Mouse (Mus musculus) heart, adult 2 months (tissue): ENCODE measurements at regions not wholly inside any gene's neighbourhood (a gene's known extent, or its start where the extent isn't known, plus 50 kb on each side); places are given as distances from the start of the nearest gene placed in this dataset.

Source experiments
- DNase-seq, 2 experiments: peaks; one replicate each; pipeline ENCODE4 v3.0.0; 2021
- H3K27ac ChIP-seq: fragments of 200-600 bp; 2 replicates; pipeline ENCODE4 v1.8.1; 2022
- H3K27me3 ChIP-seq: fragments of 200-500 bp; 2 replicates; pipeline ENCODE4 v1.6.1; 2012; ENCODE audit warnings: mild to moderate bottlenecking, low read length, inconsistent platforms, mixed read lengths; ENCODE audit not compliant: control insufficient read depth, insufficient read depth
- H3K36me3 ChIP-seq: fragments of 200-500 bp; 2 replicates; pipeline ENCODE4 v1.6.1; 2012; ENCODE audit warnings: low read length, inconsistent platforms; ENCODE audit not compliant: control insufficient read depth, insufficient read depth
- H3K4me1 ChIP-seq: fragments of 200-500 bp; 2 replicates; pipeline ENCODE4 v1.6.1; 2011; ENCODE audit warnings: low read length; ENCODE audit not compliant: control insufficient read depth, insufficient read depth
- H3K4me3 ChIP-seq: fragments of 200-600 bp; 2 replicates; pipeline ENCODE4 v1.8.1; 2022
- H3K79me2 ChIP-seq: fragments of 200-500 bp; replicated peaks from 2 replicates; pipeline ENCODE4 v1.6.1; 2012; ENCODE audit warnings: mild to moderate bottlenecking, inconsistent platforms, low read length, moderate library complexity, mixed read lengths; ENCODE audit not compliant: control insufficient read depth, insufficient read depth
- H3K9ac ChIP-seq: fragments of 200-500 bp; 2 replicates; pipeline ENCODE4 v1.6.1; 2012; ENCODE audit warnings: low read depth, mild to moderate bottlenecking, control low read depth, inconsistent platforms, low read length, mixed read lengths
- CTCF ChIP-seq: fragments of 200-600 bp; IDR thresholded peaks from 2 replicates; pipeline ENCODE4 v1.8.1; 2022; ENCODE audit warnings: antibody characterized with exemption, mild to moderate bottlenecking, moderate library complexity
- EP300 ChIP-seq: fragments of 200-500 bp; IDR thresholded peaks from 2 replicates; pipeline ENCODE4 v1.6.1; 2011; ENCODE audit warnings: low read depth, low read length, control low read depth; ENCODE audit not compliant: insufficient read depth
- POLR2A ChIP-seq: fragments of 200-500 bp; IDR thresholded peaks from 2 replicates; pipeline ENCODE4 v1.6.1; 2011; ENCODE audit warnings: mild to moderate bottlenecking, low read depth, low read length, control low read depth; ENCODE audit not compliant: insufficient read depth
- WGBS: fragments of 180-500 bp; shearing (Covaris S2); methylation state at CpG from one replicate; pipeline ENCODE4 v1.1.7; 2018; 5-methylcytosine and 5-hydroxymethylcytosine counted together
- intact Hi-C: fragments of 180-260 bp; cut with DNase I; formaldehyde crosslinking; loops from one replicate; pipeline ENCODE4 v1.15.1; 2025

GRCm38 (mm10) chr3:9181576-9181975 is 428.3 kb downstream of the Zfp704 start:
- WGBS, result 79% methylated on average over 11 of the region's 11 CpGs
- TF ChIP-seq POLR2A (no peak), CTCF (no peak), EP300 (no peak)
- DNase-seq, result no peak
- Histone ChIP-seq H3K4me1 (no peaks in the 10 kb centered on the region), H3K27ac (no peak overlapping the region), H3K36me3 (no peaks in the 10 kb centered on the region), H3K79me2 (no peaks in the 10 kb centered on the region), H3K27me3 (no peaks in the 10 kb centered on the region), H3K9ac (no peak overlapping the region), H3K4me3 (no peak overlapping the region)
- intact Hi-C loops, result no loop called here

- TF ChIP-seq POLR2A (no peak), CTCF (no peak), EP300 (no peak)
- no peaks in the 10 kb centered on the region for H3K4me1 ChIP-seq
- intact Hi-C loops, result no loop called here
- H3K9ac ChIP-seq, result no peak overlapping the region
- no peak overlapping the region for H3K27ac ChIP-seq
- no peaks in the 10 kb centered on the region for H3K79me2 ChIP-seq
- WGBS, result 79% methylated on average over 6 of the region's 6 CpGs
- no peaks in the 10 kb centered on the region for H3K36me3 ChIP-seq
- no peak for DNase-seq
- no peak overlapping the region for H3K4me3 ChIP-seq
- H3K27me3 ChIP-seq, result no peaks in the 10 kb centered on the region
These were observed 430.2 kb downstream of the Zfp704 start for GRCm38 (mm10) chr3:9179641-9180040.

- H3K36me3 ChIP-seq, result no peaks in the 10 kb centered on the region
- no peak for DNase-seq
- intact Hi-C loops, result no loop called here
- TF ChIP-seq EP300, result no peak
- TF ChIP-seq POLR2A, result no peak
- TF ChIP-seq CTCF, result no peak
- H3K9ac ChIP-seq, result no peak overlapping the region
- H3K79me2 ChIP-seq, result no peaks in the 10 kb centered on the region
- peaks cover 5% of the 10 kb centered on the region for H3K4me1 ChIP-seq
- 16% methylated on average over 2 of the region's 2 CpGs for WGBS
- no peak overlapping the region for H3K4me3 ChIP-seq
- no peaks in the 10 kb centered on the region; the same call in 1 of the 2 replicates for H3K27me3 ChIP-seq
- H3K27ac ChIP-seq, result no peak overlapping the region
These were observed 435.4 kb downstream of the Zfp704 start for GRCm38 (mm10) chr3:9174517-9174832.

GRCm38 (mm10) chr3:9173643-9174516 is 436.0 kb downstream of the Zfp704 start:
- intact Hi-C loops, result no loop called here
- no peaks in the 10 kb centered on the region for H3K79me2 ChIP-seq
- no peak for TF ChIP-seq POLR2A
- TF ChIP-seq CTCF, result peak; percentile 33; the same call in 1 of the 2 replicates
- no peak overlapping the region for H3K9ac ChIP-seq
- WGBS, result 7% methylated on average over 16 of the region's 16 CpGs
- H3K4me1 ChIP-seq, result peaks cover 5% of the 10 kb centered on the region
- peak overlapping the region; percentile 11; the same call in 1 of the 2 replicates for H3K4me3 ChIP-seq
- H3K27ac ChIP-seq, result no peak overlapping the region
- peak; percentile 50 to 63 for DNase-seq
- H3K27me3 ChIP-seq, result no peaks in the 10 kb centered on the region; the same call in 1 of the 2 replicates
- H3K36me3 ChIP-seq, result no peaks in the 10 kb centered on the region

GRCm38 (mm10) chr3:9171970-9172369 is 437.9 kb downstream of the Zfp704 start:
- Histone ChIP-seq H3K9ac (no peak overlapping the region), H3K36me3 (no peaks in the 10 kb centered on the region), H3K79me2 (no peaks in the 10 kb centered on the region), H3K27ac (no peak overlapping the region), H3K27me3 (no peaks in the 10 kb centered on the region; the same call in 1 of the 2 replicates), H3K4me3 (no peak overlapping the region), H3K4me1 (peaks cover 5% of the 10 kb centered on the region)
- no peak for TF ChIP-seq CTCF
- TF ChIP-seq EP300, result no peak
- TF ChIP-seq POLR2A, result no peak
- 45% methylated on average over 1 of the region's 1 CpGs for WGBS
- intact Hi-C loops, result no loop called here
- no peak for DNase-seq

- H3K9ac ChIP-seq, result no peak overlapping the region
- TF ChIP-seq EP300, result no peak
- TF ChIP-seq CTCF, result no peak
- no peak for TF ChIP-seq POLR2A
- 46% methylated on average over 12 of the region's 12 CpGs for WGBS
These were observed 440.9 kb downstream of the Zfp704 start for GRCm38 (mm10) chr3:9168955-9169354.

More at GRCm38 (mm10) chr3:9168955-9169354, 440.9 kb downstream of the Zfp704 start:
- H3K27ac ChIP-seq, result no peak overlapping the region
- H3K27me3 ChIP-seq, result no peaks in the 10 kb centered on the region; the same call in 1 of the 2 replicates
- intact Hi-C loops, result no loop called here
- H3K4me1 ChIP-seq, result peaks cover 3% of the 10 kb centered on the region
- no peak for DNase-seq
- no peak overlapping the region for H3K4me3 ChIP-seq
- no peaks in the 10 kb centered on the region for H3K36me3 ChIP-seq
- H3K79me2 ChIP-seq, result no peaks in the 10 kb centered on the region
